Mouse (Mus musculus) megakaryocyte, embryonic 14.5 days (primary cell): Measurements from ENCODE around the gene Dctn3. TPM values are rescaled to one million over a fixed set of nuclear protein-coding genes. Genes with fewer than 3 reads are reported as not detected.

Experiments
- H3K27me3 ChIP-seq: replicated peaks from 2 replicates; pipeline ENCODE3; 2012; ENCODE audit warnings: inconsistent platforms
- H3K36me3 ChIP-seq: replicated peaks from 2 replicates; pipeline ENCODE3; 2012; ENCODE audit warnings: low read length, inconsistent platforms, mixed read lengths
- H3K4me1 ChIP-seq: 2 replicates; pipeline ENCODE4 v1.6.1; 2012; ENCODE audit warnings: inconsistent platforms
- H3K4me3 ChIP-seq: replicated peaks from 2 replicates; pipeline ENCODE3; 2012; ENCODE audit warnings: moderate library complexity, mild to moderate bottlenecking, inconsistent platforms
- H3K9me3 ChIP-seq: 2 replicates; pipeline ENCODE4 v1.6.1; 2012; ENCODE audit warnings: inconsistent platforms
- FLI1 ChIP-seq: IDR thresholded peaks from 2 replicates; pipeline ENCODE4 v1.6.1; 2012; ENCODE audit warnings: low read length, inconsistent platforms, mixed read lengths
- GATA1 ChIP-seq: IDR thresholded peaks from 3 replicates; pipeline ENCODE4 v1.6.1; 2012; ENCODE audit warnings: mixed read lengths, low read length, inconsistent platforms, borderline replicate concordance
- polyA plus RNA-seq: library from polyadenylated mRNA; stranded (reverse); fragments of >175 nt; gene quantifications from 2 replicates; pipeline ENCODE4 v1.2.3, GENCODE M21; 2012; ENCODE audit warnings: low replicate concordance; ENCODE audit not compliant: insufficient read depth

Gene Dctn3
- polyA plus RNA-seq, 1 experiment, result 369 TPM

DNA sequence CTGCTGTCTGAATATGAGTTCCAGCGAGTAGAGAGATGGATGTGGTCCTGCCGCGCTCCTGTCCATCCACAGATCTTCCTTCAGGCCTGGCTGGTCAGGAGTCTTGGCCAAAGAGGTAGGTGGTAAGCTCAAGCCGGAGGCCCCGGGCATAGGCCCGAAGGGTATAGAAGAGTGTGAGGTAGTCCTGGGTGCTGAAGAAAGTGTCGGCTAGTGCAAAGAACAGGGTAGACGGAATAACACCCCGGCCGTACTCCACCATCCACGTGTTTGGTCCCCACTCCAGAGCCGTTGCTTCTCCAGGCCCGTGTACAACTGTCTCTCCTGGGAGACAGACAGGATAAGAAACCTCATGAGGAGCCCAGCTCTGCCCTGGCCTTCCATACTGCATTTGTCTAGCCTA, 16.3 kb upstream of the Dctn3 start:
- H3K36me3 ChIP-seq, result peaks cover 16% of the 10 kb centered on the region
- H3K4me3 ChIP-seq, result no peak overlapping the region
- H3K9me3 ChIP-seq, result peaks cover 10% of the 10 kb centered on the region
- peaks cover 39% of the 10 kb centered on the region for H3K4me1 ChIP-seq
- no peak for TF ChIP-seq FLI1
- no peak for TF ChIP-seq GATA1
- peaks cover 13% of the 10 kb centered on the region for H3K27me3 ChIP-seq

DNA sequence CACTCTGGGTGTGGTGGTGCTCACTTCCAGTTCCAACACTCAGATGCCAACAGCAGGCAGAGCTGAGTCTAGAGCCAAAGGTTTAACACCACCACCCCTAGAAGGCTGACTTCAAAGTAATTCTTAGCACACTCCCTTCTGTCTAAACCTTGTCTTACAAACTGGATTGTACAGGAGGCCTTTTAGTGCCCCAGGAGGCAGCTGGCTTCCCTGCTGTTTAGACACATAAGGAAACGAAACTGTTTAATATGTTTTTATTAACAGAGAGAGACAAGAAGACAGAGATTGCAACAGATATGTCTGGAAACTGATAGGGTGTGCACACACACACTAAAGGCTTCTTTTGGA, 15.3 kb upstream of the Dctn3 start:
- TF ChIP-seq GATA1 (no peak), FLI1 (no peak)
- peaks cover 20% of the 10 kb centered on the region for H3K27me3 ChIP-seq
- H3K9me3 ChIP-seq, result peaks cover 10% of the 10 kb centered on the region
- H3K4me1 ChIP-seq, result peaks cover 39% of the 10 kb centered on the region
- H3K36me3 ChIP-seq, result peaks cover 16% of the 10 kb centered on the region
- no peak overlapping the region for H3K4me3 ChIP-seq

GRCm38 (mm10) chr4:41737602-41738255, 14.8 kb upstream of the Dctn3 start:
- Histone ChIP-seq H3K4me3 (no peak overlapping the region), H3K27me3 (peaks cover 25% of the 10 kb centered on the region), H3K4me1 (peaks cover 41% of the 10 kb centered on the region), H3K9me3 (peaks cover 11% of the 10 kb centered on the region), H3K36me3 (peaks cover 16% of the 10 kb centered on the region)
- TF ChIP-seq GATA1 (no peak), FLI1 (no peak)

- peak within 1 kb of the TSS; percentile 82 for H3K4me3 ChIP-seq
- peaks cover 13% of the 10 kb centered on the region for H3K9me3 ChIP-seq
- H3K4me1 ChIP-seq, result peaks cover 24% of the 10 kb centered on the region
- H3K27me3 ChIP-seq, result peaks cover 85% of the 10 kb centered on the region
- no peak for TF ChIP-seq FLI1
- no peak for TF ChIP-seq GATA1
- H3K36me3 ChIP-seq, result no peaks in the 10 kb centered on the region
Measured at GRCm38 (mm10) chr4:41731052-41731765, 8.2 kb upstream of the Dctn3 start, which contains the start of gene Arid3c. Gene Arid3c (minus strand): TSS chr4:41731142.

DNA sequence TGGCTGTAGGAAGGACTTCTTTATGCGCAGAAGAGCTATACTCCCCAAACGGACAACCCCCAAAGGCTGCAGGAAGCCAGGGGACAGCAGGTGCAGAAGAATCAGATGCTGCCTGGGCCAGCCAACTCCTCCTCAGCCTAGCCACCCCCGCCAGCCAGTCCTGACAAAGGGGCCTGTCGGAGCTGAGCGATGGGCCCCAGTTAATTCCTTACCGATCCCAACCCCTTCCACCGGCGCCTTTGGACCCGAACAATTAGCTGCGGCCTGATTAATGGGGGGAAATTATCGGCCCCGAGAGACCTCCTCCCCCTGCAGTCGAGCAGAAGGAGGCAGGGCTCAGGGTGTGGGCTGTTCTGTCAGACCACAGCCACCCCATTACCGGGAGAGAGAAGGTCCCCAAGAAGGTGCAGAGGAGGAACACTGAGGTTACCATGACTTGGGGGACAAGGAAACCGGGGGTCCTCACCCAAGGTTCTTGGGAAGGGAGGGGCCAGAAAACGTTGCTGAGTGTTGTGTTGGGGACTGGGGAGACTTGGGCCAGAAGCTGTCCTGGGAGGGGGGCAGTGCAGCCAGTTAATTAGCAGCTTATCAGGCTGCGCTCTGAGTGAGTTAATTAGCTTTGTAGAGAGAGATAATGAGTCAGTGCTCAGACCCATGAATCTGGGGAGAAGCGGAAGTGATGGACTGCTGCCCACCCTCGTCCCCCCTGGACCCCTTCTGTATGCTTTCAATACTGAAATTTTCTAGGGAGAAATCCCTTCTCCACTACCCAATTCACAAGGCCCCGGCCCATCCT, 4.1 kb upstream of the Dctn3 start:
- H3K4me1 ChIP-seq, result peaks cover 39% of the 10 kb centered on the region
- H3K4me3 ChIP-seq, result no peak overlapping the region
- no peak for TF ChIP-seq FLI1
- no peak for TF ChIP-seq GATA1
- no peaks in the 10 kb centered on the region for H3K36me3 ChIP-seq
- H3K27me3 ChIP-seq, result peaks cover 80% of the 10 kb centered on the region
- H3K9me3 ChIP-seq, result 0 out of 2 replicates have a peak, but pooled peaks cover 3% of the 10 kb centered on the region

DNA sequence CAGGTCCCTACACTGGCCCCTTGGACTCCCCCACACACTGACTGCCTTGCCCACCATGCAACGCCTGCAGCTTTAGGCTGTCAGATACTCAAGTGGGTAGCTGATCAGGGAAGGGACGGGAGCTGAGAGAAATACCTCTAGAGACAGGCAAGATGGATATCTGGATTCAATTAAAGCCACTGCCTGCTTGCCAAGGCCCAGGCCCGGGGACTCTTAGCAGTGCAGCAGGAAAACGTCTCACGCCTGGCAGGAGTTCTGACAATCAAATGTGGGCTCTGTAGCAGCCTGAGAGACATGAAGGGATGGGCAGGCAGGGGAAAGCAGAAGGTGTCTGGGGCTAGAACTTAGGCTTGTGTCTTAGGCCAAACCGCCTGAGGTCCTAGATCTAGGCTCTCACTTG, 6.1 kb downstream of the Dctn3 start:
- TF ChIP-seq FLI1, result no peak
- no peak for TF ChIP-seq GATA1

DNA sequence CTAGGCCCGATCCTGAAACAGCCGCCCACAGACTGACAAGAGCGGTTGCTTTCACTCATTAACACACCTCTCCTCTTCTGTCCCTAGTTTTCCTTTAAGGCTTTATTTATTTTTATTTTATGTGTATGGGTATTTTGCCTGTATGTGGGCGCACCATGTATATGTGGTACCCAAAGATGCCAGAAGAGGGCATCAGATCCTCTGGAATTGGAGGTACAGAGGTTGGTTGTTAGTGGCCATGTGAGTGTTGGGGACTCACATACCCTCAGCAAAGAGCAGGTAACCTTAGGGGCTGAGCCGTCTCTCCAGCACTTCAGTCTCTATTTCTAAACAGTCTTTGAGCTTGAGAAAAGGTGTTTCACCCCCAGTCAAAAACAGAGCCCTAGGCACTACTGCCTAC, 7.4 kb downstream of the Dctn3 start:
- Histone ChIP-seq H3K27me3 (no peaks in the 10 kb centered on the region), H3K4me1 (peaks cover 30% of the 10 kb centered on the region), H3K9me3 (no peaks in the 10 kb centered on the region), H3K36me3 (peaks cover 79% of the 10 kb centered on the region), H3K4me3 (no peak overlapping the region)
- TF ChIP-seq GATA1 (no peak), FLI1 (no peak)

More for the DNA sequence above, 6.1 kb downstream of the Dctn3 start:
- Histone ChIP-seq H3K36me3 (peaks cover 72% of the 10 kb centered on the region), H3K9me3 (no peaks in the 10 kb centered on the region), H3K4me3 (no peak overlapping the region), H3K4me1 (peaks cover 33% of the 10 kb centered on the region), H3K27me3 (no peaks in the 10 kb centered on the region)

GRCm38 (mm10) chr4:41715082-41715481, 7.9 kb downstream of the Dctn3 start:
- H3K4me3 ChIP-seq, result no peak overlapping the region
- TF ChIP-seq FLI1, result no peak
- no peak for TF ChIP-seq GATA1

DNA sequence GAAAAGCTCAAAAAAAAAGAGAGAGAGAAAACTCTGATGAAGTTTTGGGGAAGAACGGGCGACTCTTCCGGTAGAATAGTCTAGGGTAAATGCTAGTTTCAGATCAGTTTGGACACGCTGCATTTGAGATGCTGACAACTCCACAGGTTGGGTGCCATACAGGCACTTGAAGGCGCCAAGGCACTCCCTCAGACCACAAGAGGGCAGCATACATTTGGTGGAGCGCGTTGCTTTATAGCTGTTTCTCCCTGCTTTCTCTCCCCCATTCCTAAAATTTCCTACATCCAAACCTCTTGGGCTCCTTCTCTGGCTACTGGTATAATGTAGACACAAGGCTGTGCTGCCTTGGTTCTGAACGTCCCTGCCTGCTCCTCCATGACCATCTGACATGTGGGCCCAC, 8.7 kb downstream of the Dctn3 start:
- Histone ChIP-seq H3K36me3 (peaks cover 66% of the 10 kb centered on the region), H3K9me3 (no peaks in the 10 kb centered on the region), H3K27me3 (no peaks in the 10 kb centered on the region), H3K4me3 (peak overlapping the region; percentile 78), H3K4me1 (peaks cover 30% of the 10 kb centered on the region)
- no peak for TF ChIP-seq FLI1
- TF ChIP-seq GATA1, result no peak

More at GRCm38 (mm10) chr4:41715082-41715481, 7.9 kb downstream of the Dctn3 start:
- Histone ChIP-seq H3K4me1 (peaks cover 30% of the 10 kb centered on the region), H3K36me3 (peaks cover 74% of the 10 kb centered on the region), H3K9me3 (no peaks in the 10 kb centered on the region), H3K27me3 (no peaks in the 10 kb centered on the region)
